Mouse (Mus musculus) myocyte (in vitro differentiated cells): ENCODE measurements around the gene Txnrd1. TPM values are rescaled to one million over a fixed set of nuclear protein-coding genes. Genes with fewer than 3 reads are reported as not detected.

Source experiments
- H3K27me3 ChIP-seq: one replicate; pipeline ENCODE4 v1.6.1; 2011; ENCODE audit not compliant: control insufficient read depth, insufficient read depth, insufficient read length
- H3K36me3 ChIP-seq: one replicate; pipeline ENCODE4 v1.6.1; 2011; ENCODE audit not compliant: control insufficient read depth, insufficient read depth
- H3K4me2 ChIP-seq: one replicate; pipeline ENCODE4 v1.6.1; 2011; ENCODE audit warnings: low read depth, control low read depth
- H3K4me3 ChIP-seq: one replicate; pipeline ENCODE4 v1.5.1; 2011; ENCODE audit warnings: mild to moderate bottlenecking, control low read depth, moderate library complexity
- H3K79me2 ChIP-seq: one replicate; pipeline ENCODE4 v1.6.1; 2011; ENCODE audit not compliant: control insufficient read depth, insufficient read depth
- H3ac ChIP-seq: one replicate; pipeline ENCODE4 v1.6.1; 2011; ENCODE audit not compliant: control insufficient read depth, insufficient read length
- CEBPB ChIP-seq: IDR thresholded peaks from 2 replicates; pipeline ENCODE4 v1.6.1; 2011; ENCODE audit warnings: mild to moderate bottlenecking, moderate library complexity; ENCODE audit not compliant: poor library complexity, insufficient read depth, severe bottlenecking
- E2F4 ChIP-seq: IDR thresholded peaks from one replicate; pipeline ENCODE4 v1.6.1; 2011; ENCODE audit warnings: mild to moderate bottlenecking, control low read depth, moderate library complexity; ENCODE audit not compliant: insufficient read depth
- MAX ChIP-seq: IDR thresholded peaks from one replicate; pipeline ENCODE4 v1.6.1; 2011; ENCODE audit warnings: low read depth, mild to moderate bottlenecking, control low read depth
- MYOD1 ChIP-seq, 3 experiments: IDR thresholded peaks; one replicate each; pipeline ENCODE4 v1.6.1; 2011; ENCODE audit warnings: control low read depth in 2 of 3, low read depth in 2 of 3, mild to moderate bottlenecking in 2 of 3, moderate library complexity in 1 of 3; ENCODE audit not compliant: insufficient read length in 2 of 3, control insufficient read depth in 1 of 3
- MYOG ChIP-seq, 3 experiments: IDR thresholded peaks; one replicate each; pipeline ENCODE4 v1.6.1; 2011; ENCODE audit warnings: control low read depth in 2 of 3, low read depth in 2 of 3, mild to moderate bottlenecking in 2 of 3; ENCODE audit not compliant: insufficient read length in 2 of 3, control insufficient read depth in 1 of 3, insufficient read depth in 1 of 3
- POLR2A ChIP-seq: IDR thresholded peaks from one replicate; pipeline ENCODE4 v1.6.1; 2011; ENCODE audit warnings: low read depth, mild to moderate bottlenecking, control low read depth, moderate library complexity; ENCODE audit not compliant: insufficient read length
- POLR2AphosphoS2 ChIP-seq: IDR thresholded peaks from one replicate; pipeline ENCODE4 v1.6.1; 2011; ENCODE audit warnings: low read depth, control low read depth; ENCODE audit not compliant: insufficient read length
- REST ChIP-seq: IDR thresholded peaks from one replicate; pipeline ENCODE4 v1.6.1; 2011; ENCODE audit warnings: mild to moderate bottlenecking, control low read depth, moderate library complexity; ENCODE audit not compliant: insufficient read depth, insufficient read length
- SRF ChIP-seq: IDR thresholded peaks from one replicate; pipeline ENCODE4 v1.6.1; 2011; ENCODE audit warnings: low read depth; ENCODE audit not compliant: control insufficient read depth, insufficient read length
- TCF12 ChIP-seq: IDR thresholded peaks from one replicate; pipeline ENCODE4 v1.6.1; 2011; ENCODE audit warnings: mild to moderate bottlenecking, control low read depth; ENCODE audit not compliant: poor library complexity, insufficient read depth, severe bottlenecking
- TCF3 ChIP-seq: IDR thresholded peaks from one replicate; pipeline ENCODE4 v1.6.1; 2011; ENCODE audit warnings: low read depth, control low read depth; ENCODE audit not compliant: insufficient read length
- USF1 ChIP-seq: IDR thresholded peaks from one replicate; pipeline ENCODE4 v1.6.1; 2011; ENCODE audit warnings: low read depth, mild to moderate bottlenecking, control low read depth, moderate library complexity
- polyA plus RNA-seq: library from polyadenylated mRNA; unstranded; fragments of >200 nt; fragmentation: generic; extraction: Trizol; gene quantifications from one replicate; pipeline ENCODE4 v1.2.1, GENCODE M21; 2012; ENCODE audit warnings: missing spikeins

Gene Txnrd1
- polyA plus RNA-seq, 1 experiment: 77.0 TPM

DNA sequence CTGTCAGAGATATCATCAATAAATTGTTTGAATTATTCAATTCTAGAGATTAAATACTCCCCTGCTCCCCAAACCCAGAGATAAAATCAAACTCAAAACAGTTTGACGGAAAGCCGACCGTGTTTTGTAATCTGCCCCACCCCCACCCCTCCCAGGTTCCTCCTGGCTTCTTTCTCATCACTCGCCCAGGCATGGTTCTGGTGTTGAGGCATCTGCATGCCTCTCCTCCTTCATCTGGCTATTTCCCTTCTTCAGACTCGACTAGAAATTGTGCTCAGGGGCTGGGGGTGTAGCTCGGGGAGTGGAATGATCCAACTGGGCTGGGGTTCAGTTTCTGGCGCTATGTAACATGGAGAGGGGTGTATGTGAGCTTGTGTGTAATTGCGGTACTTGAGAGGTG lies 38.0 kb upstream of the Txnrd1 start:
- Histone ChIP-seq H3K79me2 (no peaks in the 10 kb centered on the region), H3K27me3 (no peaks in the 10 kb centered on the region), H3K36me3 (no peaks in the 10 kb centered on the region), H3K4me2 (peak overlapping the region; percentile 87), H3ac (no peak overlapping the region), H3K4me3 (no peak overlapping the region)
- TF ChIP-seq MYOD1 (IDR thresholded peaks at IDR 0.05; ENCODE audit: control insufficient read depth in 1 of 3, insufficient read length in 2 of 3, low read depth in 2 of 3) (no peak), TCF12 (no peak), USF1 (no peak), SRF (no peak)

DNA sequence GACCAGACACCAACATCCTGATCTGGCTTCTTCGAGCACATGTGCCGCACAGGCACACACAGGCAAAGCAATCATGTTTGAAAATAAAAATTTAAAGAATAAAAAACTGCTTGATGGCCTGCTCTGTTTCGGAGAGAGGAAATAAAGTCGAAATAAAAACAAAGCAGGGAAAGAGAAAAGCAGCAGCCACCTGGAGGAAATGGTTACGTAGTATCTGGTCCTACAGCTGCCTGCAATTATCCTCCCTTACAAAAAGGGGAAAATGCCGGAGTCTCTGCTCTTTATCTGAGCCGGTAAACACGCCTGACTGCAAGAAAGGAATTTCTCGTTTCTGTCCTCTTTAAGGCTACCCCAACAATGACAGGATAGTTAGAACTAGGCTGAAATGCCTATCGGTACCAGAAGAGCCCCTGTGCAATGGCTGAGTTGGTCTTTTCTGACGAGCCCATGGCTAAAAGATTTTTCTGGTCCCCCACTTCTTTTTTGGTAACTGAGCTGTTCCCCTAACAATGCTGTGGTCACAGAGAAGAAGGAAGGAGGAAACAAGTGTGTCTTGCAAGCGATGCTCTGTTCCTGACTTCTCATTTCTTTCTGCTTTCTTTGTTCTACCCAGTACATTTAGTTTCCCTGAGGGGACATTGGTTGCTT lies 37.2 kb upstream of the Txnrd1 start:
- H3K79me2 ChIP-seq: no peaks in the 10 kb centered on the region
- H3K4me2 ChIP-seq: no peak overlapping the region
- no peaks in the 10 kb centered on the region for H3K36me3 ChIP-seq
- TF ChIP-seq MAX (no peak), REST (no peak), MYOG (IDR thresholded peaks at IDR 0.05; ENCODE audit: control insufficient read depth in 1 of 3, insufficient read depth in 1 of 3, insufficient read length in 2 of 3, low read depth in 2 of 3) (no peak), USF1 (no peak), TCF3 (no peak), POLR2AphosphoS2 (no peak), POLR2A (no peak), E2F4 (no peak), TCF12 (no peak), CEBPB (no peak)
- no peak overlapping the region for H3K4me3 ChIP-seq
- H3K27me3 ChIP-seq: no peaks in the 10 kb centered on the region
- H3ac ChIP-seq: no peak overlapping the region

DNA sequence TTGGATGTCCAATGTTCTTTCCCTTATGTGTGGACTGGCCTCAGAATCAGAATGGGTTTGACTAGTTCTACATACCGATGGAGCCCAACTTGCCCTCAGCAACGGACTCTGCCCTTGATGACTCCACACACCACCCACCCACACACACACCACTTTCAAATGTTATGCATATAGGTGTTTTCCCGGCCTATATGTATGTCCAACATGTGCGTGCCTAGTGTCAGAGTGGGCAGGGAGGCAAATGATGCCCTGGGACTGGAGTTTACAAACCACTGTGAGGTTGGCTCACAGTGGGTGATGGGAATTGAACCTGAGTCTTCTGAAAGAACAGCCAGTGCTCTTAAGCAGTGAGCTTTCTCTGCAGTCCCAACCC lies 36.6 kb upstream of the Txnrd1 start:
- TF ChIP-seq TCF12 (no peak), MAX (no peak), POLR2A (no peak), USF1 (no peak), E2F4 (no peak), CEBPB (no peak), MYOD1 (IDR thresholded peaks at IDR 0.05; ENCODE audit: control insufficient read depth in 1 of 3, insufficient read length in 2 of 3, low read depth in 2 of 3) (no peak), SRF (no peak)
- Histone ChIP-seq H3ac (no peak overlapping the region), H3K4me3 (no peak overlapping the region), H3K4me2 (no peak overlapping the region), H3K27me3 (no peaks in the 10 kb centered on the region), H3K79me2 (no peaks in the 10 kb centered on the region), H3K36me3 (no peaks in the 10 kb centered on the region)

DNA sequence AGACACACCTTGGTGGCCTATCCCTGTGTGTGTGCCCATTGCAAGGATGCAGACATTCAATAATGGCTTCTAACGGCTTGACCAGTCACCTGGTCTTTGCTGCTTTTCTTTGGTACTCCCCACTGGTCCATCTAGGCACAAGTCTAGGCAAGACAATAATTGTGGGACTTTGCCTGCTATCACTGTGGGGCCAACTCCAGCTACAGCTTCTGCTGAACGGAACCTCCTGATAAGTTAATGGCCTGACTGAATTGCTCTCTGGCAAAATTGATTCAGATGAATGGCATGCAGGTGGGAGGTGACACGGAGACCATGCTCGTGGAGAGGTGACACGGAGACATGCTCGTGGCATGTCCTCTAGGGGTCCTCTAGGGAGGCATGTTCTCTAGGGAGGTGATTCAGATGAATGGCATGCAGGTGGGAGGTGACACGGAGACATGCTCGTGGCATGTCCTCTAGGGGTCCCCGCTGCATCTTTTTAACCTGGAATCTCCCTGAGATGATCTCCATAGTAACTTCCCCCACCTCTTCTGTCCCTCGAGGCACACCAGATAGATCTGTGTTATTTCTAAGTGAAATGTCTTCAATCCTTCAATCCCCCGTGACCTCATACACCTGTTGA lies 35.3 kb upstream of the Txnrd1 start:
- no peak overlapping the region for H3K4me2 ChIP-seq
- no peaks in the 10 kb centered on the region for H3K27me3 ChIP-seq
- no peaks in the 10 kb centered on the region for H3K79me2 ChIP-seq
- H3ac ChIP-seq: no peak overlapping the region
- no peaks in the 10 kb centered on the region for H3K36me3 ChIP-seq
- H3K4me3 ChIP-seq: no peak overlapping the region
- no peak for TF ChIP-seq POLR2A
- no peak for TF ChIP-seq REST
- no peak for TF ChIP-seq MYOD1 (IDR thresholded peaks at IDR 0.05; ENCODE audit: control insufficient read depth in 1 of 3, insufficient read length in 2 of 3, low read depth in 2 of 3)

DNA sequence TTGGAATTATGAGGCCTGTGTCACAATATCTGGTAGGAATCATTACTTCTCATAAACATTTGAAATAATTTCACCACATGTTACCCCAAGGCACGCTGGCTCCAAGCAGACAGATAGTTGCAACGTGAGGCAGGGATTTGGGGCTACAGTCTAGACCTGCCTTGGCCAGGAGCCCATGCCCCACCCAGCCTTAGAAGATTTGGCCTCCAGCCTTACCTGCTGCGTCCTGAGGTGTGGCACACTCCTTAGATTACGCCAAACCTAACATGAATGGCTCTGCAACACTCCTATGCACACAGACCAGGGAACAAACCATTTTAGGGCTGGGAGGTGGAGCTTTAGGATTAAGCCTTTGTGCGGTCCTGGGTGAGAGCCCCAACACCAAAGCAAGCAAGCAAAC lies 33.7 kb upstream of the Txnrd1 start:
- H3ac ChIP-seq: no peak overlapping the region
- no peaks in the 10 kb centered on the region for H3K27me3 ChIP-seq
- no peak overlapping the region for H3K4me3 ChIP-seq
- no peak overlapping the region for H3K4me2 ChIP-seq
- no peaks in the 10 kb centered on the region for H3K79me2 ChIP-seq
- no peaks in the 10 kb centered on the region for H3K36me3 ChIP-seq
- TF ChIP-seq USF1 (no peak), E2F4 (no peak), MAX (no peak), CEBPB (no peak), TCF12 (no peak), TCF3 (no peak), MYOD1 (IDR thresholded peaks at IDR 0.05; ENCODE audit: control insufficient read depth in 1 of 3, insufficient read length in 2 of 3, low read depth in 2 of 3) (no peak), POLR2AphosphoS2 (no peak), REST (no peak), SRF (no peak), POLR2A (no peak), MYOG (IDR thresholded peaks at IDR 0.05; ENCODE audit: control insufficient read depth in 1 of 3, insufficient read depth in 1 of 3, insufficient read length in 2 of 3, low read depth in 2 of 3) (no peak)
